Mouse (Mus musculus) limb, embryonic 13.5 days (tissue): ENCODE data around the gene Psma6. TPM values are rescaled to one million over a fixed set of nuclear protein-coding genes. Genes with fewer than 3 reads are reported as not detected.

Experiments
- ATAC-seq: fragments of 200-750 bp; cut with Nextera tagmentation; 2 replicates; pipeline ENCODE4 v1.8.0; 2017; ENCODE audit warnings: low read depth, moderate number of reproducible peaks, moderate TSS enrichment; ENCODE audit not compliant: low FRiP score
- H3K27ac ChIP-seq: fragments of 300-500 bp; sonication (generic); 2 replicates; pipeline ENCODE4 v1.5.1; 2015; ENCODE audit warnings: inconsistent platforms, mild to moderate bottlenecking, moderate library complexity
- H3K27me3 ChIP-seq: fragments of 300-500 bp; sonication (generic); 2 replicates; pipeline ENCODE4 v1.6.1; 2015; ENCODE audit warnings: mild to moderate bottlenecking, inconsistent platforms
- H3K36me3 ChIP-seq: fragments of 300-500 bp; sonication (generic); 2 replicates; pipeline ENCODE4 v1.6.1; 2015; ENCODE audit warnings: inconsistent platforms, mild to moderate bottlenecking, moderate library complexity
- H3K4me1 ChIP-seq: fragments of 300-500 bp; sonication (generic); 2 replicates; pipeline ENCODE4 v1.6.1; 2015; ENCODE audit warnings: inconsistent platforms
- H3K4me2 ChIP-seq: fragments of 300-500 bp; sonication (generic); replicated peaks from 2 replicates; pipeline ENCODE4 v1.6.1; 2015; ENCODE audit warnings: inconsistent platforms, mild to moderate bottlenecking, moderate library complexity
- H3K4me3 ChIP-seq: fragments of 300-500 bp; sonication (generic); 2 replicates; pipeline ENCODE4 v1.5.1; 2015; ENCODE audit warnings: moderate library complexity, mild to moderate bottlenecking, inconsistent platforms
- H3K9ac ChIP-seq: fragments of 300-500 bp; sonication (generic); 2 replicates; pipeline ENCODE4 v1.6.1; 2015; ENCODE audit warnings: mild to moderate bottlenecking, inconsistent platforms
- H3K9me3 ChIP-seq: fragments of 300-500 bp; sonication (generic); 2 replicates; pipeline ENCODE4 v1.6.1; 2016; ENCODE audit warnings: inconsistent platforms
- WGBS: fragments of 180-500 bp; shearing (Covaris S2); methylation state at CpG from one replicate; pipeline ENCODE4 v1.1.7; 2015; 5-methylcytosine and 5-hydroxymethylcytosine counted together
- polyA plus RNA-seq: library from polyadenylated mRNA; unstranded; fragments of >200 nt; fragmentation: Nextera tagmentation; extraction: Ambion mirVana; gene quantifications from 2 replicates; pipeline ENCODE4 v1.2.1, GENCODE M21; 2015

Psma6 gene
- polyA plus RNA-seq, 1 experiment from 2014 or later = 461 TPM

DNA sequence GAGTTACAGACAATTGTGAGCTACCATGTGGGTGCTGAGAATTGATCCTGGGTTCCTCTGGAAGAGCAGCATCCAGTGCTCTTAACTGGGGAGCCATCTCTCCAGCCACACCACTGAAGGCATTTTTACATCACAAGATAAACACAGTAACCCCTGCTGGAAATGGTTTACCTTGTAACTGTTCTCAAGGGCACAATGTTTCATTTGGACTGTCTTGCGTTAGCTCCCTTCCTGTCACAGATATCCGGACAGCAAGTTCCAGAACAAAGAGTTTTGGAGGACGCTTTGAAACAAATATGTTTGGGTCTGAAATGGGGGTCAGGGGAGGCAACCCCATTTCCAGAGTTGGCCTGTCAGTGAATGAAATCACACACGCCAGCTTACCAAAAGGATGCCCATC is 61.6 kb downstream of the Psma6 start:
- no peak overlapping the region for H3K4me3 ChIP-seq
- no peaks in the 10 kb centered on the region for H3K9me3 ChIP-seq

GRCm38 (mm10) chr12:55446366-55446745 is 62.3 kb downstream of the Psma6 start:
- Histone ChIP-seq H3K27me3 (no peaks in the 10 kb centered on the region), H3K4me2 (peak overlapping the region; percentile 12)
- 78% methylated on average over 4 of the region's 4 CpGs for WGBS

More for the DNA sequence above, 61.6 kb downstream of the Psma6 start:
- no peak for ATAC-seq
- Histone ChIP-seq H3K4me1 (peaks cover 38% of the 10 kb centered on the region), H3K4me2 (no peak overlapping the region), H3K27me3 (no peaks in the 10 kb centered on the region), H3K36me3 (no peaks in the 10 kb centered on the region), H3K27ac (no peak overlapping the region), H3K9ac (no peak overlapping the region)
- WGBS = 80% methylated on average over 4 of the region's 4 CpGs

GRCm38 (mm10) chr12:55446746-55447395 is 62.8 kb downstream of the Psma6 start:
- Histone ChIP-seq H3K27me3 (no peaks in the 10 kb centered on the region), H3K4me2 (peak overlapping the region; percentile 12)

More at GRCm38 (mm10) chr12:55446366-55446745, 62.3 kb downstream of the Psma6 start:
- ATAC-seq = no peak
- H3K27ac ChIP-seq = peak overlapping the region; percentile 92
- no peak overlapping the region for H3K9ac ChIP-seq
- H3K4me3 ChIP-seq = no peak overlapping the region
- H3K36me3 ChIP-seq = no peaks in the 10 kb centered on the region
- no peaks in the 10 kb centered on the region for H3K9me3 ChIP-seq
- H3K4me1 ChIP-seq = peaks cover 37% of the 10 kb centered on the region

GRCm38 (mm10) chr12:55447396-55447760 is 63.4 kb downstream of the Psma6 start:
- 81% methylated on average over 11 of the region's 11 CpGs for WGBS
- 0 out of 2 replicates have a peak overlapping the region, but pooled peaks have one; percentile 25 for H3K9ac ChIP-seq
- H3K27ac ChIP-seq = peak overlapping the region; percentile 92
- ATAC-seq = no peak
- H3K4me3 ChIP-seq = no peak overlapping the region
- no peaks in the 10 kb centered on the region for H3K9me3 ChIP-seq
- no peak overlapping the region for H3K4me2 ChIP-seq
- H3K4me1 ChIP-seq = peaks cover 41% of the 10 kb centered on the region
- H3K27me3 ChIP-seq = no peaks in the 10 kb centered on the region
- H3K36me3 ChIP-seq = no peaks in the 10 kb centered on the region

More at GRCm38 (mm10) chr12:55446746-55447395, 62.8 kb downstream of the Psma6 start:
- Histone ChIP-seq H3K9me3 (no peaks in the 10 kb centered on the region), H3K27ac (peak overlapping the region; percentile 92), H3K4me1 (peaks cover 37% of the 10 kb centered on the region), H3K36me3 (no peaks in the 10 kb centered on the region), H3K9ac (0 out of 2 replicates have a peak overlapping the region, but pooled peaks have one; percentile 25), H3K4me3 (no peak overlapping the region)
- peak; percentile 85 for ATAC-seq
- WGBS = 20% methylated on average over 13 of the region's 13 CpGs

DNA sequence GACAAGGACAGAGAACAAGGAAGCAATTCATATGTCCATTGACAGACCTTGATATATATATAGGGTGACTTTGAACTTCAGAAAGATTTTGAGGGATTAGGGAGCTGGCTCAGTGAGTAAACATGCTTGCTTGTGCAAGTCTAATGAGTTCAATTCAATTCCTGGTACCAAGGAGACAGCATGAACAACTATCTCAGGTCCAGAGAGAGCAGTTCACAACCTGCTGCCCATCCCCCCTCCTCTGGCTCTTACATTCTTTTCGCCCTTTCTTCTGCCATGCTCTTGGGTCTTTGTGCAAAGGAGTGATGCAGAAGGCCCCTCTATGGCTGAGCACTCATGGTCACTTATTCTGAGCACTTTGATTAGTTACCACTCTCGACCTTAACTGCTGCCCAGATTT is 64.4 kb downstream of the Psma6 start:
- WGBS = 82% methylated on average over 2 of the region's 2 CpGs
- no peaks in the 10 kb centered on the region for H3K9me3 ChIP-seq
- no peaks in the 10 kb centered on the region for H3K36me3 ChIP-seq
- no peak overlapping the region for H3K9ac ChIP-seq
- H3K4me1 ChIP-seq = peaks cover 43% of the 10 kb centered on the region
- no peak for ATAC-seq
- no peaks in the 10 kb centered on the region for H3K27me3 ChIP-seq
- no peak overlapping the region for H3K27ac ChIP-seq
- no peak overlapping the region for H3K4me2 ChIP-seq
- no peak overlapping the region for H3K4me3 ChIP-seq

GRCm38 (mm10) chr12:55449048-55449447 is 65.0 kb downstream of the Psma6 start:
- no peaks in the 10 kb centered on the region for H3K9me3 ChIP-seq
- no peak for ATAC-seq
- WGBS = 89% methylated on average over 2 of the region's 2 CpGs

GRCm38 (mm10) chr12:55450421-55450820 is 66.4 kb downstream of the Psma6 start:
- no peaks in the 10 kb centered on the region for H3K27me3 ChIP-seq
- no peak overlapping the region for H3K4me3 ChIP-seq
- ATAC-seq = no peak
- no peak overlapping the region for H3K9ac ChIP-seq
- no peak overlapping the region for H3K27ac ChIP-seq
- no peaks in the 10 kb centered on the region for H3K9me3 ChIP-seq
- H3K4me2 ChIP-seq = no peak overlapping the region
- H3K36me3 ChIP-seq = no peaks in the 10 kb centered on the region
- 64% methylated on average over 16 of the region's 16 CpGs for WGBS
- peaks cover 39% of the 10 kb centered on the region for H3K4me1 ChIP-seq

More at GRCm38 (mm10) chr12:55449048-55449447, 65.0 kb downstream of the Psma6 start:
- Histone ChIP-seq H3K4me2 (no peak overlapping the region), H3K9ac (no peak overlapping the region), H3K36me3 (no peaks in the 10 kb centered on the region), H3K4me1 (peaks cover 41% of the 10 kb centered on the region), H3K4me3 (no peak overlapping the region), H3K27me3 (no peaks in the 10 kb centered on the region), H3K27ac (no peak overlapping the region)

DNA sequence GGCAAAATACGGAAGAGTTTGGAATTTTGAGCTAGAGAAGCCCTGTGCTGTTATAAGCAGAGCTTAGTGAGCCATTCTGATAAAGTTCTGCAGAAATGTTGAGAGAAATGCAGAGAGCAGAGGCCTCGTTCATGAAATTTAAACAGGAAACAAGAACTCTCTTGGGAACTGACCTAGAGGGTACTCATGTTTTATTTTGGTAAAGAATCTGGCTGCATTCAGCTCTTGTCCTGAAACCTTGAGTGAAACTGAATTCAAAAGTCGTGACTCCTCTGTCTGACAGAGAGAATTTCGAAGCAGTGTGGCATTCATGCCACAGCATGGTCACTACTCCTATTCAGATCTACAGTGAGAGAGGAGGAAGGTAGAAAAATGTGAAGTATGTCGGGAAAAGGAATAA is 68.8 kb downstream of the Psma6 start:
- Histone ChIP-seq H3K9me3 (no peaks in the 10 kb centered on the region), H3K4me3 (no peak overlapping the region), H3K36me3 (no peaks in the 10 kb centered on the region), H3K9ac (no peak overlapping the region), H3K27ac (peak overlapping the region; percentile 61; the same call in 1 of the 2 replicates), H3K27me3 (no peaks in the 10 kb centered on the region), H3K4me1 (peaks cover 24% of the 10 kb centered on the region), H3K4me2 (no peak overlapping the region)
- WGBS = 44% methylated on average over 5 of the region's 5 CpGs
- ATAC-seq = no peak

GRCm38 (mm10) chr12:55453924-55454323 is 69.9 kb downstream of the Psma6 start:
- no peak overlapping the region for H3K4me2 ChIP-seq
- no peak overlapping the region for H3K27ac ChIP-seq
- WGBS = 65% methylated on average over 4 of the region's 4 CpGs
- H3K27me3 ChIP-seq = no peaks in the 10 kb centered on the region
- ATAC-seq = no peak
- peaks cover 24% of the 10 kb centered on the region for H3K4me1 ChIP-seq
- H3K9me3 ChIP-seq = no peaks in the 10 kb centered on the region
- no peaks in the 10 kb centered on the region for H3K36me3 ChIP-seq
- H3K4me3 ChIP-seq = no peak overlapping the region
- H3K9ac ChIP-seq = peak overlapping the region; percentile 27; the same call in 1 of the 2 replicates

DNA sequence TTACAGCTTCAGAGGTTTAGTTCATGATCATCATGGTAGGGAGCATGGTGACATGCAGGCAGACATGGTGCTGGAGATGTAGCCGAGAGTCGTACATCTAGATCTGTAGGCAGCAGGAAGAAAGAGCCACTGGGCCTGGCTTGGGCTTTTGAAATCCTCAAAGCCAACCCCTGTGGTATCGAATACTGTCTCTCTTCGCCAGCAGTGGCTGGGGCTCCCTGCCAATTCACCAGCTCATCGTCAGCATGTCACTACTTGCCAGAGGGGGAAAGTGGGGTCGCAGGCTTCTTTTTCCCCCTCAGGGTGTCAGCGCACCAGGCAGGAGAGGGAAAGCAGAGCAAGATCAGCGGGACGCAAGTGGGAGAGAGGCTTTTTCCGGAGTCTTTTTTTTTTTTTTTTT is 71.2 kb downstream of the Psma6 start:
- Histone ChIP-seq H3K36me3 (no peaks in the 10 kb centered on the region), H3K27ac (no peak overlapping the region), H3K4me3 (no peak overlapping the region), H3K4me1 (peaks cover 31% of the 10 kb centered on the region), H3K9ac (no peak overlapping the region), H3K4me2 (no peak overlapping the region), H3K9me3 (no peaks in the 10 kb centered on the region), H3K27me3 (no peaks in the 10 kb centered on the region)
- no peak for ATAC-seq
- WGBS = 84% methylated on average over 10 of the region's 10 CpGs

DNA sequence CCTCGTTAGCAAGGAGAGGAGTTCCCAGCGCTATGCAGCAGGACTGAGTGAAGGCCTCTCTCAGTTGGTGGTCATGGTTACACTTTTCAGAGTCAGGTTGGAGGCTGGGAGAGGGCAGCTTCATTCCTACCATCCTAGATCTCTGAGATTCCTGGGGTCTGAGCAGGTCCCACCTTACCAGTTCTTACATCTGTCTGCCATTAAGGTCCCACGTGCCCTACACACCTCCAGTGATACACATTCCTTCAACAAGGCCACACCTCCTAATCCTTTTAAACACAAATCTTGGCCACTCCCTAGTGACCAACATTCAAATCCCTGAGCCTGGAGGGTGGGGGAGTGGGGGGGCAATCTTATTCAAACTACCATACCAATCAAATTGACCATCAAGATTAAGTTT is 72.1 kb downstream of the Psma6 start:
- no peaks in the 10 kb centered on the region for H3K36me3 ChIP-seq
- 50% methylated on average over 3 of the region's 3 CpGs for WGBS
- H3K27me3 ChIP-seq = no peaks in the 10 kb centered on the region
- H3K4me2 ChIP-seq = no peak overlapping the region
- ATAC-seq = no peak
- H3K9me3 ChIP-seq = no peaks in the 10 kb centered on the region
- H3K4me1 ChIP-seq = peaks cover 39% of the 10 kb centered on the region
- H3K27ac ChIP-seq = no peak overlapping the region
- H3K4me3 ChIP-seq = no peak overlapping the region
- H3K9ac ChIP-seq = no peak overlapping the region

DNA sequence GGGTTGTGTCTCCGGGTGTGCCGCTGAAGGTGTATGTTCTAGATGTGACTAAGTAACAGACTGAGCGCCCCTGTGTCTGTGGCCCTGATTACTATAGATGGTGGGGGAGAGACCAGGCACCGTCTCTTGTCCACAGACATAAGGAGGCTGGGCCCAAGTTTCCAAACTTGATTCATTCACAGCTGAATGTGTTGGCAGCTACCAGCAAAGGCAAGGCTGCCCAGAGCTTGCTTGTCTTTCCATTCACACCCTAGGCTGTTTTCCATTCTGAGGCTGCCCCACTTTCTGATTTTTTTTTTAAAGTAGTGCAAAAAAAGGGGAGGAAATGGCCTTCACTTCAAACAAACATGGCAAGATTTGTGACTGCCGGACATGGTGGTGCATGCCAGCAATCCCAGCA is 72.9 kb downstream of the Psma6 start:
- Histone ChIP-seq H3K4me2 (no peak overlapping the region), H3K27me3 (no peaks in the 10 kb centered on the region), H3K4me1 (peaks cover 47% of the 10 kb centered on the region), H3K27ac (no peak overlapping the region), H3K9me3 (no peaks in the 10 kb centered on the region), H3K36me3 (no peaks in the 10 kb centered on the region), H3K4me3 (no peak overlapping the region), H3K9ac (no peak overlapping the region)
- ATAC-seq = no peak
- 90% methylated on average over 5 of the region's 5 CpGs for WGBS

GRCm38 (mm10) chr12:55459739-55460138 is 75.7 kb downstream of the Psma6 start:
- Histone ChIP-seq H3K9me3 (no peaks in the 10 kb centered on the region), H3K27me3 (no peaks in the 10 kb centered on the region), H3K27ac (no peak overlapping the region), H3K36me3 (no peaks in the 10 kb centered on the region), H3K9ac (no peak overlapping the region), H3K4me2 (no peak overlapping the region), H3K4me1 (peaks cover 58% of the 10 kb centered on the region), H3K4me3 (no peak overlapping the region)
- no peak for ATAC-seq
- whole genome bisulfite sequencing = 80% methylated on average over 8 of the region's 8 CpGs
